Mouse (Mus musculus): ENCODE measurements at regions not wholly inside any gene's neighbourhood (a gene's known extent, or its start where the extent isn't known, plus 50 kb on each side); places are given as distances from the start of the nearest gene placed in this dataset.

- TF ChIP-seq CTCF (IDR thresholded peaks at IDR 0.05; ENCODE audit: borderline replicate concordance, control insufficient read depth, extremely low read depth, insufficient read depth, low read length, poor library complexity) (no peak), POLR2A (IDR thresholded peaks at IDR 0.05; ENCODE audit: control insufficient read depth, extremely low read depth, insufficient read depth, low read length, poor library complexity) (no peak)
These were observed 154.0 kb downstream of the 4930564D02Rik start for GRCm38 (mm10) chr3:105220641-105221040.

Measured in thymus, adult 2 months (tissue).